Mouse (Mus musculus) embryonic facial prominence, embryonic 12.5 days (tissue): ENCODE measurements around the gene Arhgef39. TPM values are rescaled to one million over a fixed set of nuclear protein-coding genes. Genes with fewer than 3 reads are reported as not detected.

ENCODE experiments used
- ATAC-seq: fragments of 200-750 bp; cut with Nextera tagmentation; 2 replicates; pipeline ENCODE4 v1.8.0; 2017; ENCODE audit not compliant: insufficient number of reproducible peaks, insufficient read depth, low FRiP score, low TSS enrichment
- H3K27ac ChIP-seq: fragments of 300-500 bp; sonication (generic); 2 replicates; pipeline ENCODE4 v1.5.1; 2016; ENCODE audit warnings: mild to moderate bottlenecking
- H3K27me3 ChIP-seq: fragments of 300-500 bp; sonication (generic); 2 replicates; pipeline ENCODE4 v1.6.1; 2016; ENCODE audit warnings: mild to moderate bottlenecking, moderate library complexity
- H3K36me3 ChIP-seq: fragments of 300-500 bp; sonication (generic); 2 replicates; pipeline ENCODE4 v1.6.1; 2016; ENCODE audit warnings: mild to moderate bottlenecking
- H3K4me1 ChIP-seq: fragments of 300-500 bp; sonication (generic); 2 replicates; pipeline ENCODE4 v1.6.1; 2016
- H3K4me2 ChIP-seq: fragments of 300-500 bp; sonication (generic); replicated peaks from 2 replicates; pipeline ENCODE4 v1.6.1; 2016; ENCODE audit warnings: mild to moderate bottlenecking, moderate library complexity
- H3K4me3 ChIP-seq: fragments of 300-500 bp; sonication (generic); 2 replicates; pipeline ENCODE4 v1.5.1; 2016; ENCODE audit warnings: mild to moderate bottlenecking
- H3K9ac ChIP-seq: fragments of 300-500 bp; sonication (generic); 2 replicates; pipeline ENCODE4 v1.6.1; 2016; ENCODE audit warnings: mild to moderate bottlenecking, moderate library complexity
- H3K9me3 ChIP-seq: fragments of 300-500 bp; sonication (generic); 2 replicates; pipeline ENCODE4 v1.6.1; 2016; ENCODE audit warnings: mild to moderate bottlenecking, moderate library complexity
- WGBS: fragments of 180-500 bp; shearing (Covaris S2); methylation state at CpG from one replicate; pipeline ENCODE4 v1.1.7; 2016; 5-methylcytosine and 5-hydroxymethylcytosine counted together
- polyA plus RNA-seq: library from polyadenylated mRNA; unstranded; fragments of >200 nt; fragmentation: Nextera tagmentation; extraction: Ambion mirVana; gene quantifications from 2 replicates; pipeline ENCODE4 v1.2.1, GENCODE M21; 2016

The Arhgef39 gene
- polyA plus RNA-seq, 1 experiment from 2014 or later: 44.1 TPM

DNA sequence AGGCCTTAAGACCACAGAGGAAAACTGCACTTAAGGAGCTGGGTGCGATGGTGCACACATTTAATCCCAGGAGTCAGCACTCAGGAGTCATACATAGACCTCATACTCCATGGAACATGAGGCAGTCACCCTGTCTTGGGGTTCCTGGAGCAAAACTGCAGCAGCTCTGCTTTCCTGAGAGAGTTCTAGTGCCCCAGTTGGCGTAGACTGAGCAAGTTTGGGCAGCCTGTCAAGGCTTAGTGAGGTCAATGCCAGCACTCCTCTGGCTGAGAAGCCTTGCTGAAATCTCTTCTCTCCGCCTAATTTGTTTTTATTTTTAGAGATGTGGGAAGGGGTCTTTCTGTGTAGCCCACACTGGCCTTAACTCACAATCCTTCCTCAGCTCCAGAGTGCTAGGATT is 50.9 kb downstream of the Arhgef39 start:
- Histone ChIP-seq H3K9me3 (no peaks in the 10 kb centered on the region), H3K36me3 (peaks cover 35% of the 10 kb centered on the region), H3K9ac (no peak overlapping the region), H3K4me3 (no peak overlapping the region), H3K27me3 (peaks cover 13% of the 10 kb centered on the region), H3K4me2 (no peak overlapping the region), H3K4me1 (peaks cover 16% of the 10 kb centered on the region), H3K27ac (no peak overlapping the region)
- no peak for ATAC-seq
- WGBS: 88% methylated on average over 3 of the region's 3 CpGs

DNA sequence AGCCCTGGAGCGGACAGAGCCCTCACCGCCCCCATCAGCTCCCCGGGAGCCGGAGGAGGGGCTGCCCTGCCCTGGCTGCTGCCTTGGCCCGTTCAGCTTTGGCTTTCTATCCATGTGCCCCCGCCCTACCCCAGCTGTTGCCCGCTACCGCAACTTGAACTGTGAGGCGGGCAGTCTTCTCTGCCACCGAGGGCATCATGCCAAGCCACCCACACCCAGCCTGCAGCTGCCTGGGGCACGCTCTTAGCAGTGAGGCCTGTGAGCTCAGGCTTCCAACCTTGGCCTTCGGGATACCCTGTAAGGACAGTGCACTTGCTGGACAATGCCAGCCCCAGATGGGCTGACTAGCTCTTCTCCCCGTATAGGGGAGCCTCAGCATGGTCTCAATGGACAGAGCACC is 52.2 kb downstream of the Arhgef39 start:
- no peaks in the 10 kb centered on the region for H3K9me3 ChIP-seq
- H3K27ac ChIP-seq: no peak overlapping the region
- H3K4me1 ChIP-seq: peaks cover 10% of the 10 kb centered on the region
- H3K4me3 ChIP-seq: no peak overlapping the region
- no peak overlapping the region for H3K4me2 ChIP-seq
- WGBS: 88% methylated on average over 13 of the region's 13 CpGs
- H3K27me3 ChIP-seq: no peaks in the 10 kb centered on the region; the same call in 1 of the 2 replicates
- H3K36me3 ChIP-seq: peaks cover 35% of the 10 kb centered on the region
- ATAC-seq: no peak
- H3K9ac ChIP-seq: no peak overlapping the region

Other genes with a start within 250 kb of the Arhgef39 start
- 0.32 and 0.56 TPM in 2 replicates for gene Atp8b5, start 232.5 kb downstream of the Arhgef39 start, polyA plus RNA-seq
- 15.7 and 18.1 TPM in 2 replicates for gene Rusc2, start 117.7 kb downstream of the Arhgef39 start, polyA plus RNA-seq
- 0.27 TPM in 1 of 2 replicates, not detected in the other for gene Fam166b, start 70.6 kb downstream of the Arhgef39 start, polyA plus RNA-seq
- gene Tesk1, start 57.8 kb downstream of the Arhgef39 start, polyA plus RNA-seq: 15.4 and 16.5 TPM in 2 replicates
- 3.5 and 3.7 TPM in 2 replicates for gene Cd72, start 45.1 kb downstream of the Arhgef39 start, polyA plus RNA-seq
- not detected in 2 replicates for gene Sit1, start 16.0 kb downstream of the Arhgef39 start, polyA plus RNA-seq
- gene Ccdc107, start 6.8 kb downstream of the Arhgef39 start, polyA plus RNA-seq: 57.4 and 62.3 TPM in 2 replicates
- gene Car9, start 7.3 kb upstream of the Arhgef39 start, polyA plus RNA-seq: 1.3 and 1.6 TPM in 2 replicates
- 151 and 177 TPM in 2 replicates for gene Tpm2, start 24.1 kb upstream of the Arhgef39 start, polyA plus RNA-seq
- gene Creb3, start 62.6 kb upstream of the Arhgef39 start, polyA plus RNA-seq: 43.5 and 49.9 TPM in 2 replicates
- 71.0 and 73.9 TPM in 2 replicates for gene Tln1, start 63.0 kb upstream of the Arhgef39 start, polyA plus RNA-seq
- 33.8 and 37.7 TPM in 2 replicates for gene Rgp1, start 79.0 kb upstream of the Arhgef39 start, polyA plus RNA-seq
- gene Gba2, start 79.2 kb upstream of the Arhgef39 start, polyA plus RNA-seq: 32.0 and 34.0 TPM in 2 replicates
- 1.5 and 2.1 TPM in 2 replicates for gene Msmp, start 84.8 kb upstream of the Arhgef39 start, polyA plus RNA-seq
- 25.1 and 29.7 TPM in 2 replicates for gene Npr2, start 132.2 kb upstream of the Arhgef39 start, polyA plus RNA-seq
- gene Spag8, start 153.9 kb upstream of the Arhgef39 start, polyA plus RNA-seq: 1.8 and 1.9 TPM in 2 replicates
- gene Hint2, start 156.8 kb upstream of the Arhgef39 start, polyA plus RNA-seq: 79.3 and 85.8 TPM in 2 replicates
- gene Tmem8b, start 169.3 kb upstream of the Arhgef39 start, polyA plus RNA-seq: 7.7 and 8.4 TPM in 2 replicates
- 2.4 and 2.6 TPM in 2 replicates for gene Fam221b, start 169.4 kb upstream of the Arhgef39 start, polyA plus RNA-seq
- gene Olfr70, start 201.1 kb upstream of the Arhgef39 start, polyA plus RNA-seq: not detected in 2 replicates
- 0.06 TPM in 1 of 2 replicates, not detected in the other for gene Olfr71, start 210.6 kb upstream of the Arhgef39 start, polyA plus RNA-seq
- 0.15 and 0.43 TPM in 2 replicates for gene Hrct1, start 227.5 kb upstream of the Arhgef39 start, polyA plus RNA-seq
- not detected in 2 replicates for gene Spaar, start 230.3 kb upstream of the Arhgef39 start, polyA plus RNA-seq